Mouse (Mus musculus) A20 (cell line): ENCODE measurements around the gene Ksr2.
"Not testable (repeated sequence)": the region's sequence is repeated elsewhere in the genome, so short reads cannot be mapped to it uniquely, and the experiment has no call there.

Experiments
- DNase-seq: peaks from one replicate; pipeline ENCODE4 v3.0.0-alpha.2; 2011; ENCODE audit warnings: low read depth, low spot score

Gene Ksr2

GRCm38 (mm10) chr5:117413507-117414501, at the start of gene Ksr2:
Gene Ksr2, plus strand, starts transcription at chr5:117414000.
- peak; percentile 91 for DNase-seq

GRCm38 (mm10) chr5:117364821-117365220, 49.0 kb upstream of the Ksr2 start:
- DNase-seq, result no peak

GRCm38 (mm10) chr5:117365904-117366561, 47.8 kb upstream of the Ksr2 start:
- DNase-seq, result no peak

- no peak for DNase-seq
Measured at GRCm38 (mm10) chr5:117367206-117367605, 46.6 kb upstream of the Ksr2 start.

GRCm38 (mm10) chr5:117370592-117370991, 43.2 kb upstream of the Ksr2 start:
- DNase-seq, result no peak

- no peak for DNase-seq
Measured at GRCm38 (mm10) chr5:117373418-117373817, 40.4 kb upstream of the Ksr2 start.

- no peak for DNase-seq
Measured at GRCm38 (mm10) chr5:117374372-117375049, 39.3 kb upstream of the Ksr2 start.

GRCm38 (mm10) chr5:117376331-117376761, 37.5 kb upstream of the Ksr2 start:
- DNase-seq, result no peak

- DNase-seq, result not testable (repeated sequence)
Measured at GRCm38 (mm10) chr5:117377731-117378130, 36.1 kb upstream of the Ksr2 start.

- no peak for DNase-seq
Measured at GRCm38 (mm10) chr5:117380199-117380598, 33.6 kb upstream of the Ksr2 start.

GRCm38 (mm10) chr5:117381785-117382184, 32.0 kb upstream of the Ksr2 start:
- DNase-seq, result no peak

- no peak for DNase-seq
Measured at GRCm38 (mm10) chr5:117383198-117383597, 30.6 kb upstream of the Ksr2 start.

- peak; percentile 88 for DNase-seq
Measured at GRCm38 (mm10) chr5:117388296-117388751, 25.5 kb upstream of the Ksr2 start.

- peak; percentile 97 for DNase-seq
Measured at GRCm38 (mm10) chr5:117388877-117389276, 24.9 kb upstream of the Ksr2 start, which contains the start of gene Rfc5. Gene Rfc5, minus strand, starts transcription at chr5:117389047.

GRCm38 (mm10) chr5:117390895-117391294, 22.9 kb upstream of the Ksr2 start:
- no peak for DNase-seq

- no peak for DNase-seq
Measured at GRCm38 (mm10) chr5:117395834-117396233, 18.0 kb upstream of the Ksr2 start.

GRCm38 (mm10) chr5:117396596-117397014, 17.2 kb upstream of the Ksr2 start:
- DNase-seq, result no peak

GRCm38 (mm10) chr5:117397371-117397770, 16.4 kb upstream of the Ksr2 start:
- no peak for DNase-seq

GRCm38 (mm10) chr5:117398007-117398550, 15.7 kb upstream of the Ksr2 start:
- DNase-seq, result no peak

GRCm38 (mm10) chr5:117399281-117399680, 14.5 kb upstream of the Ksr2 start:
- DNase-seq, result no peak

- no peak for DNase-seq
Measured at GRCm38 (mm10) chr5:117403609-117404008, 10.2 kb upstream of the Ksr2 start.
